Mouse (Mus musculus) CH12.LX (cell line): ENCODE results near the gene Ifi35. TPM values are rescaled to one million over a fixed set of nuclear protein-coding genes. Genes with fewer than 3 reads are reported as not detected.

Experiments used
- DNase-seq: peaks from one replicate; pipeline ENCODE4 v3.0.0-alpha.2; 2013; ENCODE audit errors: extremely low read depth
- H3K27ac ChIP-seq: 2 replicates; pipeline ENCODE4 v1.5.1; 2012; ENCODE audit warnings: low read depth, mild to moderate bottlenecking, control low read depth, moderate library complexity; ENCODE audit not compliant: insufficient read depth
- H3K27me3 ChIP-seq: replicated peaks from 2 replicates; pipeline ENCODE3; 2012; ENCODE audit warnings: inconsistent platforms
- H3K36me3 ChIP-seq, 2 experiments: replicated peaks in 1 of 2; 2 replicates each; pipeline versions ENCODE3 to v1.6.1; 2012; ENCODE audit warnings: inconsistent platforms in 1 of 2, low read length in 1 of 2, mild to moderate bottlenecking in 1 of 2, mixed read lengths in 1 of 2, moderate library complexity in 1 of 2; ENCODE audit not compliant: control insufficient read depth in 1 of 2, insufficient read depth in 1 of 2
- H3K4me1 ChIP-seq, 2 experiments: 2 replicates each; pipeline ENCODE4 v1.6.1; 2012; ENCODE audit warnings: inconsistent platforms in 1 of 2, moderate library complexity in 1 of 2; ENCODE audit not compliant: insufficient read depth in 2 of 2, control insufficient read depth in 1 of 2
- H3K4me2 ChIP-seq: 2 replicates; pipeline ENCODE4 v1.6.1; 2012; ENCODE audit warnings: low read depth, mild to moderate bottlenecking, control low read depth; ENCODE audit not compliant: poor library complexity, insufficient read depth, severe bottlenecking
- H3K4me3 ChIP-seq, 3 experiments: fragments of 150-350 bp in 1 of 3; sonication (generic) in 1 of 3; replicated peaks in 1 of 3; 2 replicates each; pipeline versions ENCODE3 to v1.5.1; 2011 to 2012; ENCODE audit warnings: low read depth in 2 of 3, low read length in 2 of 3, mild to moderate bottlenecking in 2 of 3, moderate library complexity in 2 of 3, control low read depth in 1 of 3, improper control_type of control experiment in 1 of 3, inconsistent platforms in 1 of 3, mixed read lengths in 1 of 3; ENCODE audit not compliant: poor library complexity in 1 of 3
- H3K79me2 ChIP-seq: replicated peaks from 2 replicates; pipeline ENCODE4 v1.6.1; 2012; ENCODE audit warnings: mild to moderate bottlenecking, moderate library complexity; ENCODE audit not compliant: control insufficient read depth, poor library complexity, insufficient read depth, severe bottlenecking; ENCODE audit errors: extremely low read depth
- H3K9ac ChIP-seq: 2 replicates; pipeline ENCODE4 v1.6.1; 2012; ENCODE audit warnings: low read depth, mild to moderate bottlenecking, control low read depth, moderate library complexity; ENCODE audit not compliant: insufficient read depth
- H3K9me3 ChIP-seq: replicated peaks from 2 replicates; pipeline ENCODE3; 2012; ENCODE audit warnings: low read length, inconsistent platforms, mixed read lengths
- BHLHE40 ChIP-seq: IDR thresholded peaks from 2 replicates; pipeline ENCODE4 v1.6.1; 2011; ENCODE audit warnings: mild to moderate bottlenecking, low read depth, low read length, improper control_type of control experiment
- CTCF ChIP-seq, 2 experiments: IDR thresholded peaks in 1 of 2; conservative IDR thresholded peaks in 1 of 2; 2 replicates each; pipeline ENCODE4 v1.5.1; 2011 to 2012; ENCODE audit warnings: low read depth in 2 of 2, low read length in 2 of 2, improper control_type of control experiment in 1 of 2, inconsistent platforms in 1 of 2, mild to moderate bottlenecking in 1 of 2, moderate library complexity in 1 of 2
- E2F4 ChIP-seq: IDR thresholded peaks from 2 replicates; pipeline ENCODE4 v1.6.1; 2011; ENCODE audit warnings: low read depth, low read length, improper control_type of control experiment; ENCODE audit not compliant: insufficient replicate concordance
- EP300 ChIP-seq: IDR thresholded peaks from 2 replicates; pipeline ENCODE4 v1.6.1; 2011; ENCODE audit warnings: low read length, improper control_type of control experiment
- ETS1 ChIP-seq: conservative IDR thresholded peaks from 2 replicates; pipeline ENCODE4 v1.6.1; 2012; ENCODE audit warnings: low read depth, mild to moderate bottlenecking, inconsistent platforms, low read length, improper control_type of control experiment, moderate library complexity
- GABPA ChIP-seq: IDR thresholded peaks from 2 replicates; pipeline ENCODE4 v1.6.1; 2012; ENCODE audit warnings: low read depth, low read length, improper control_type of control experiment, inconsistent platforms; ENCODE audit not compliant: insufficient replicate concordance
- HCFC1 ChIP-seq: IDR thresholded peaks from 2 replicates; pipeline ENCODE4 v1.6.1; 2012; ENCODE audit warnings: low read depth, mild to moderate bottlenecking, inconsistent platforms, low read length, improper control_type of control experiment
- IRF4 ChIP-seq: IDR thresholded peaks from 2 replicates; pipeline ENCODE4 v1.6.1; 2014; ENCODE audit warnings: low read depth, mild to moderate bottlenecking, inconsistent platforms, low read length, improper control_type of control experiment
- JUND ChIP-seq: conservative IDR thresholded peaks from 2 replicates; pipeline ENCODE4 v1.6.1; 2011; ENCODE audit warnings: low read depth, low read length, improper control_type of control experiment
- KAT2A ChIP-seq: IDR thresholded peaks from 2 replicates; pipeline ENCODE4 v1.6.1; 2012; ENCODE audit warnings: low read length, improper control_type of control experiment, inconsistent platforms; ENCODE audit not compliant: insufficient replicate concordance
- MAFK ChIP-seq: IDR thresholded peaks from 2 replicates; pipeline ENCODE4 v1.6.1; 2011; ENCODE audit warnings: low read length, improper control_type of control experiment; ENCODE audit not compliant: insufficient replicate concordance
- MAX ChIP-seq: IDR thresholded peaks from 2 replicates; pipeline ENCODE4 v1.6.1; 2011; ENCODE audit warnings: low read length, improper control_type of control experiment
- MAZ ChIP-seq: IDR thresholded peaks from 2 replicates; pipeline ENCODE4 v1.6.1; 2012; ENCODE audit warnings: low read depth, mild to moderate bottlenecking, inconsistent platforms, low read length, improper control_type of control experiment, moderate library complexity
- MEF2A ChIP-seq: IDR thresholded peaks from 2 replicates; pipeline ENCODE4 v1.6.1; 2014; ENCODE audit warnings: low read depth, mild to moderate bottlenecking, inconsistent platforms, low read length, improper control_type of control experiment, borderline replicate concordance
- MYC ChIP-seq: IDR thresholded peaks from 2 replicates; pipeline ENCODE4 v1.6.1; 2011; ENCODE audit warnings: low read depth, mild to moderate bottlenecking, improper control_type of control experiment, low read length
- NELFE ChIP-seq: IDR thresholded peaks from 2 replicates; pipeline ENCODE4 v1.6.1; 2011; ENCODE audit warnings: low read depth, low read length, improper control_type of control experiment
- POLR2A ChIP-seq: IDR thresholded peaks from 2 replicates; pipeline ENCODE4 v1.6.1; 2011; ENCODE audit warnings: low read depth, mild to moderate bottlenecking, improper control_type of control experiment, low read length
- POLR2AphosphoS2 ChIP-seq: IDR thresholded peaks from 2 replicates; pipeline ENCODE4 v1.6.1; 2011; ENCODE audit warnings: low read depth, low read length, improper control_type of control experiment
- RAD21 ChIP-seq: IDR thresholded peaks from 2 replicates; pipeline ENCODE4 v1.6.1; 2011; ENCODE audit warnings: low read depth, mild to moderate bottlenecking, low read length, improper control_type of control experiment, moderate library complexity
- RCOR1 ChIP-seq: conservative IDR thresholded peaks from 2 replicates; pipeline ENCODE4 v1.6.1; 2012; ENCODE audit warnings: low read depth, mild to moderate bottlenecking, inconsistent platforms, low read length, improper control_type of control experiment
- SIN3A ChIP-seq: IDR thresholded peaks from 2 replicates; pipeline ENCODE4 v1.6.1; 2012; ENCODE audit warnings: low read length, improper control_type of control experiment, inconsistent platforms
- TBP ChIP-seq: conservative IDR thresholded peaks from 2 replicates; pipeline ENCODE4 v1.6.1; 2011; ENCODE audit warnings: low read depth, low read length, improper control_type of control experiment
- TCF12 ChIP-seq: IDR thresholded peaks from 2 replicates; pipeline ENCODE4 v1.6.1; 2014; ENCODE audit warnings: low read depth, mild to moderate bottlenecking, inconsistent platforms, low read length, improper control_type of control experiment
- USF1 ChIP-seq: IDR thresholded peaks from 2 replicates; pipeline ENCODE4 v1.6.1; 2014; ENCODE audit warnings: low read depth, mild to moderate bottlenecking, inconsistent platforms, low read length, improper control_type of control experiment
- USF2 ChIP-seq: conservative IDR thresholded peaks from 2 replicates; pipeline ENCODE4 v1.6.1; 2011; ENCODE audit warnings: low read depth, low read length, improper control_type of control experiment
- ZC3H11A ChIP-seq: IDR thresholded peaks from 2 replicates; pipeline ENCODE4 v1.6.1; 2012; ENCODE audit warnings: low read depth, mild to moderate bottlenecking, inconsistent platforms, low read length, improper control_type of control experiment
- ZKSCAN1 ChIP-seq: IDR thresholded peaks from 2 replicates; pipeline ENCODE4 v1.6.1; 2012; ENCODE audit warnings: low read depth, inconsistent platforms, low read length, improper control_type of control experiment, borderline replicate concordance
- ZMIZ1 ChIP-seq: IDR thresholded peaks from 2 replicates; pipeline ENCODE4 v1.6.1; 2012; ENCODE audit warnings: low read depth, mild to moderate bottlenecking, inconsistent platforms, low read length, improper control_type of control experiment
- ZNF384 ChIP-seq: IDR thresholded peaks from 2 replicates; pipeline ENCODE4 v1.6.1; 2012; ENCODE audit warnings: low read depth, low read length, improper control_type of control experiment, inconsistent platforms
- dilution Hi-C: fragments of 300-500 bp; cut with MboI; formaldehyde crosslinking; loops from 2 replicates; pipeline ENCODE4 v1.14.3; 2020; ENCODE audit warnings: low sequenced_read_pairs; ENCODE audit not compliant: extremely low pct_unique_long_range_greater_than_20kb, extremely low pct_ligation_motif_present
- in situ Hi-C: fragments of 300-500 bp; cut with MboI; formaldehyde crosslinking; loops from 3 replicates; pipeline ENCODE4 v1.14.3; 2019; ENCODE audit warnings: low sequenced_read_pairs, low pct_ligation_motif_present, low pct_unique_long_range_greater_than_20kb, mixed read lengths
- polyA plus RNA-seq: library from polyadenylated mRNA; unstranded; fragments of >175 nt; gene quantifications from 2 replicates; pipeline ENCODE4 v1.2.1, GENCODE M21; 2012; ENCODE audit warnings: low read depth; ENCODE audit not compliant: insufficient read length
- total RNA-seq, 2 experiments: library from RNA; depleted of rRNA; stranded (reverse); fragments of 300-350 nt in 1 of 2; fragments of >200 nt in 1 of 2; gene quantifications; 2 replicates each; pipeline ENCODE4 v1.2.3; 2012 to 2014

The Ifi35 gene
- total and polyA plus RNA-seq, 3 experiments: 49.3 to 79.1 (median 63.7) TPM

DNA sequence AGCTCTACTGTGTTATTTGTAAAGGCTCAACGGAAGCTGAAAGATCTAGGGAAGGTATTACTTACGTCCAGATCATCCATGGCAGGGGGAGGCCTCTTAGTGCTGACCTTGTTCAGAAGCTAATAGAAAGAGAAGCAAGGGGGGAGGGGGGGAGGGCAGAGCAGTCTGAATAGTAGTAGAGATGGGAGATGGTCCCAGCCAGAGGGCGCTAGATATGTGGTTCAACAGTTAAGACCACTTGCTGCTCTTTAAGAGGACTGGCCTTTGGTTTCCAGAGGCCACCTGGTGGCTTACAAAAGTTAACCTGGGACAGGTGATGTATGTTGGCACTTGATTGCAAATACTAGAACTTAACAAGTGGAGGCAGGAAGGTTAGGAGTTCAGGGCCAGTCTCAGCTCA lies 28.6 kb upstream of the Ifi35 start (continued):
- TF ChIP-seq TBP (no peak), EP300 (no peak), USF2 (no peak), TCF12 (no peak), ZKSCAN1 (no peak), POLR2AphosphoS2 (no peak), HCFC1 (peak; percentile 34; the same call in 1 of the 2 replicates), KAT2A (no peak), CTCF (conservative IDR thresholded peaks at IDR 0.05 in 1 of 2, IDR thresholded peaks at IDR 0.05 in 1 of 2; ENCODE audit: low read depth in 2 of 2, low read length in 2 of 2) (peak in 1 of 2 experiments; percentile 80; a peak in 2 of 4 replicates), JUND (no peak), ZC3H11A (no peak), GABPA (no peak), MYC (0 out of 2 replicates have a peak, but pooled peaks have one; percentile 31)

GRCm38 (mm10) chr11:101420148-101420547 lies 28.1 kb upstream of the Ifi35 start:
- no peak overlapping the region for H3K4me3 ChIP-seq
- peaks cover 7 to 39% of the 10 kb centered on the region in 2 experiments for H3K4me1 ChIP-seq
- no peak for DNase-seq
- H3K27me3 ChIP-seq: no peaks in the 10 kb centered on the region
- dilution Hi-C loops (no loop called here), in situ Hi-C loops (no loop called here)
- no peak overlapping the region for H3K9ac ChIP-seq
- no peak overlapping the region for H3K4me2 ChIP-seq
- TF ChIP-seq RAD21 (no peak), NELFE (no peak), MAX (no peak)
- TF ChIP-seq, all 38 proteins: peak for 0
- no peaks in the 10 kb centered on the region for H3K36me3 ChIP-seq
- H3K9me3 ChIP-seq: no peaks in the 10 kb centered on the region
- peaks cover 12% of the 10 kb centered on the region for H3K79me2 ChIP-seq
- no peak overlapping the region for H3K27ac ChIP-seq

DNA sequence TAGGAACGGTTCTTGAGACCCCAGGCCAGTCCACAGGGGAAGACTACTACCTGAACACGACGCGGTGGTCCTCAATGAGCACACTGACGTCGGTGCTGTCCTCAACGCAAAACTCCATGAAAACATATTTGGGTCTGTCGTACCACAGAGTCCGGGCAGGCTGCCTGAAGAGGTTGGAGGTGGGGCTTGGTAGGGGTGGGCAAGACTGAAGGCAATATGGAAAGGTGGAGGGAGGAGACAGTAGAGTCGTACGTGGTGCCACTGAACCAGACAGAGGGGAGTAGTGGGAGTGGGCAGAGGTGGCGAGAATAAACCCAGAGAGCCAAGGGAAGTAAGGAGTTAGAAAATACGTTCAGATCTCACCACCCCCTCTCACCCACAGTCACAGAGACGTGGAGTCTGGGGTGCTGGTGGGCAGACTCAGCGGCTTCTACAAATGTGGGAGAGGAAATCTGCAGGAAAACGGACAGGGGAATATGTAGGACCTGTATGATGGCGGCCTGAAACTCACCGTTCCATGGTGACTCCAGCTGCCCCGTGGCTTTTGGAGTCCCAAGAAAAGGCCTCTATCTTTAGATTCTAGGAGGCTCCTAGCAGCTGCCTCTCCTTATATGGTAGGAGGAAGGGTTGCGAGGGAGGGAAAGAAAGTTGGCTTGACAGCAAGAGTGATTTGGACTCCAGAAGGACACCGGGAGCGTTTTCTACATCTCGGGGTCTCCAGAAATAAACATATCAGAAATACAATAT lies 23.9 kb upstream of the Ifi35 start, which contains the start of gene Gm27029:
Gm27029 (minus strand) TSS at position 692 of the 747 bp plus-strand sequence.
- Histone ChIP-seq H3K79me2 (peaks cover 7% of the 10 kb centered on the region), H3K9me3 (no peaks in the 10 kb centered on the region), H3K4me3 (peak within 1 kb of the TSS; percentile 78 to 92 (median 80)), H3K4me2 (peak within 1 kb of the TSS; percentile 87), H3K27ac (peak within 1 kb of the TSS; percentile 29), H3K27me3 (no peaks in the 10 kb centered on the region), H3K9ac (peak within 1 kb of the TSS; percentile 60), H3K4me1 (peaks cover 11 to 43% of the 10 kb centered on the region in 2 experiments), H3K36me3 (peaks cover 0 to 17% of the 10 kb centered on the region in 2 experiments)
- DNase-seq: peak; percentile 17
- dilution Hi-C loops (no loop called here), in situ Hi-C loops (no loop called here)
- TF ChIP-seq IRF4 (no peak), ZMIZ1 (no peak; the same call in 1 of the 2 replicates), USF2 (no peak), ZNF384 (no peak), E2F4 (no peak), ETS1 (no peak), POLR2A (no peak), KAT2A (0 out of 2 replicates have a peak, but pooled peaks have one; percentile 24), ZKSCAN1 (no peak), MEF2A (0 out of 2 replicates have a peak, but pooled peaks have one; percentile 6), TBP (no peak), MAZ (0 out of 2 replicates have a peak, but pooled peaks have one; percentile 28), USF1 (no peak), SIN3A (no peak), RCOR1 (no peak), EP300 (no peak), GABPA (no peak), BHLHE40 (no peak), ZC3H11A (no peak), MAFK (no peak), HCFC1 (no peak)
